Mouse (Mus musculus) embryonic facial prominence, embryonic 15.5 days (tissue): Measurements from ENCODE around the gene Eps8l2. TPM values are rescaled to one million over a fixed set of nuclear protein-coding genes. Genes with fewer than 3 reads are reported as not detected.

Experiments used
- ATAC-seq: fragments of 200-750 bp; cut with Nextera tagmentation; 2 replicates; pipeline ENCODE4 v1.8.0; 2017; ENCODE audit warnings: low read depth, moderate TSS enrichment; ENCODE audit not compliant: insufficient number of reproducible peaks, low FRiP score, low TSS enrichment
- H3K27ac ChIP-seq: fragments of 300-500 bp; sonication (generic); replicated peaks from 2 replicates; pipeline ENCODE4 v1.5.1; 2015; ENCODE audit warnings: mild to moderate bottlenecking, inconsistent platforms
- H3K27me3 ChIP-seq: fragments of 300-500 bp; sonication (generic); 2 replicates; pipeline ENCODE4 v1.6.1; 2015; ENCODE audit warnings: inconsistent platforms
- H3K36me3 ChIP-seq: fragments of 300-500 bp; sonication (generic); 2 replicates; pipeline ENCODE4 v1.6.1; 2015; ENCODE audit warnings: mild to moderate bottlenecking, inconsistent platforms
- H3K4me1 ChIP-seq: fragments of 300-500 bp; sonication (generic); 2 replicates; pipeline ENCODE4 v1.6.1; 2015; ENCODE audit warnings: inconsistent platforms
- H3K4me2 ChIP-seq: fragments of 300-500 bp; sonication (generic); replicated peaks from 2 replicates; pipeline ENCODE4 v1.6.1; 2015; ENCODE audit warnings: mild to moderate bottlenecking, inconsistent platforms
- H3K4me3 ChIP-seq: fragments of 300-500 bp; sonication (generic); replicated peaks from 2 replicates; pipeline ENCODE4 v1.5.1; 2015; ENCODE audit warnings: mild to moderate bottlenecking, inconsistent platforms
- H3K9ac ChIP-seq: fragments of 300-500 bp; sonication (generic); 2 replicates; pipeline ENCODE4 v1.6.1; 2015; ENCODE audit warnings: inconsistent platforms
- H3K9me3 ChIP-seq: fragments of 300-500 bp; sonication (generic); replicated peaks from 2 replicates; pipeline ENCODE4 v1.6.1; 2016; ENCODE audit warnings: inconsistent platforms
- WGBS: fragments of 180-500 bp; shearing (Covaris S2); methylation state at CpG from one replicate; pipeline ENCODE4 v1.1.7; 2015; 5-methylcytosine and 5-hydroxymethylcytosine counted together
- polyA plus RNA-seq: library from polyadenylated mRNA; unstranded; fragments of >200 nt; fragmentation: Nextera tagmentation; extraction: Ambion mirVana; gene quantifications from 2 replicates; pipeline ENCODE4 v1.2.1, GENCODE M21; 2015

The Eps8l2 gene
- polyA plus RNA-seq, result 36.1 and 40.5 TPM in 2 replicates

GRCm38 (mm10) chr7:141338576-141339131 is at the start of gene Eps8l2:
Eps8l2 (plus strand) TSS chr7:141338880.
- H3K36me3 ChIP-seq, result peaks cover 4% of the 10 kb centered on the region; the same call in 1 of the 2 replicates
- no peaks in the 10 kb centered on the region for H3K27me3 ChIP-seq
- peak within 1 kb of the TSS; percentile 41 for H3K4me3 ChIP-seq
- 5% methylated on average over 23 of the region's 23 CpGs for whole genome bisulfite sequencing
- peak within 1 kb of the TSS; percentile 56 for H3K4me2 ChIP-seq
- peak; percentile 59 for ATAC-seq
- peaks cover 18% of the 10 kb centered on the region for H3K4me1 ChIP-seq
- H3K27ac ChIP-seq, result peak within 1 kb of the TSS; percentile 51; the same call in 1 of the 2 replicates
- H3K9me3 ChIP-seq, result no peaks in the 10 kb centered on the region
- H3K9ac ChIP-seq, result peak within 1 kb of the TSS; percentile 35

GRCm38 (mm10) chr7:141291921-141292582 is 46.6 kb upstream of the Eps8l2 start, which contains the start of gene Drd4:
Drd4 (plus strand) TSS chr7:141292006.
- Histone ChIP-seq H3K9ac (peak within 1 kb of the TSS; percentile 37), H3K4me1 (peaks cover 29% of the 10 kb centered on the region), H3K4me2 (peak within 1 kb of the TSS; percentile 98), H3K27me3 (peaks cover 49% of the 10 kb centered on the region), H3K4me3 (peak within 1 kb of the TSS; percentile 53), H3K9me3 (no peaks in the 10 kb centered on the region), H3K27ac (no peak within 1 kb of the TSS), H3K36me3 (peaks cover 4% of the 10 kb centered on the region)
- 2% methylated on average over 46 of the region's 46 CpGs for WGBS
- ATAC-seq, result no peak

GRCm38 (mm10) chr7:141292583-141293388 is 45.9 kb upstream of the Eps8l2 start:
- no peaks in the 10 kb centered on the region for H3K9me3 ChIP-seq
- 39% methylated on average over 15 of the region's 15 CpGs for WGBS
- no peak overlapping the region for H3K27ac ChIP-seq
- peaks cover 29% of the 10 kb centered on the region for H3K4me1 ChIP-seq
- peaks cover 9% of the 10 kb centered on the region for H3K36me3 ChIP-seq
- H3K27me3 ChIP-seq, result peaks cover 49% of the 10 kb centered on the region
- ATAC-seq, result no peak
- peak overlapping the region; percentile 53 for H3K4me3 ChIP-seq
- peak overlapping the region; percentile 37; the same call in 1 of the 2 replicates for H3K9ac ChIP-seq
- peak overlapping the region; percentile 98 for H3K4me2 ChIP-seq

- Histone ChIP-seq H3K4me2 (peak overlapping the region; percentile 67), H3K27ac (no peak overlapping the region), H3K4me1 (peaks cover 29% of the 10 kb centered on the region), H3K9me3 (no peaks in the 10 kb centered on the region), H3K27me3 (peaks cover 49% of the 10 kb centered on the region), H3K36me3 (peaks cover 16% of the 10 kb centered on the region), H3K9ac (no peak overlapping the region), H3K4me3 (peak overlapping the region; percentile 38)
- under 1% methylated on average over 53 of the region's 53 CpGs for WGBS
- no peak for ATAC-seq
Measured at GRCm38 (mm10) chr7:141293852-141294471, 44.7 kb upstream of the Eps8l2 start.

GRCm38 (mm10) chr7:141294479-141294878 is 44.2 kb upstream of the Eps8l2 start:
- 8% methylated on average over 22 of the region's 22 CpGs for WGBS
- peaks cover 29% of the 10 kb centered on the region for H3K4me1 ChIP-seq
- no peak overlapping the region for H3K27ac ChIP-seq
- H3K4me2 ChIP-seq, result peak overlapping the region; percentile 67
- H3K9ac ChIP-seq, result no peak overlapping the region
- H3K9me3 ChIP-seq, result no peaks in the 10 kb centered on the region
- no peak for ATAC-seq
- H3K27me3 ChIP-seq, result peaks cover 49% of the 10 kb centered on the region
- H3K4me3 ChIP-seq, result peak overlapping the region; percentile 38
- H3K36me3 ChIP-seq, result peaks cover 21% of the 10 kb centered on the region

GRCm38 (mm10) chr7:141297926-141298650 is 40.6 kb upstream of the Eps8l2 start:
- WGBS, result 86% methylated on average over 3 of the region's 3 CpGs
- Histone ChIP-seq H3K4me1 (peaks cover 16% of the 10 kb centered on the region), H3K36me3 (peaks cover 55% of the 10 kb centered on the region), H3K9me3 (no peaks in the 10 kb centered on the region), H3K9ac (no peak overlapping the region), H3K4me2 (no peak overlapping the region), H3K27ac (no peak overlapping the region), H3K4me3 (no peak overlapping the region), H3K27me3 (peaks cover 27% of the 10 kb centered on the region)
- ATAC-seq, result no peak

GRCm38 (mm10) chr7:141299175-141299574 is 39.5 kb upstream of the Eps8l2 start:
- no peak for ATAC-seq
- H3K9ac ChIP-seq, result no peak overlapping the region
- H3K36me3 ChIP-seq, result peaks cover 62% of the 10 kb centered on the region
- peaks cover 6% of the 10 kb centered on the region for H3K4me1 ChIP-seq
- no peak overlapping the region for H3K4me2 ChIP-seq
- H3K27ac ChIP-seq, result no peak overlapping the region
- 95% methylated on average over 8 of the region's 8 CpGs for whole genome bisulfite sequencing
- H3K9me3 ChIP-seq, result no peaks in the 10 kb centered on the region
- H3K27me3 ChIP-seq, result peaks cover 16% of the 10 kb centered on the region
- no peak overlapping the region for H3K4me3 ChIP-seq

- no peak for ATAC-seq
- H3K36me3 ChIP-seq, result peaks cover 83% of the 10 kb centered on the region
- no peak overlapping the region for H3K4me3 ChIP-seq
- H3K27me3 ChIP-seq, result no peaks in the 10 kb centered on the region
- H3K4me1 ChIP-seq, result no peaks in the 10 kb centered on the region
- WGBS, result 97% methylated on average over 9 of the region's 9 CpGs
- no peak overlapping the region for H3K9ac ChIP-seq
- H3K9me3 ChIP-seq, result no peaks in the 10 kb centered on the region
- no peak overlapping the region for H3K27ac ChIP-seq
- no peak overlapping the region for H3K4me2 ChIP-seq
Measured at GRCm38 (mm10) chr7:141301386-141301785, 37.3 kb upstream of the Eps8l2 start.

GRCm38 (mm10) chr7:141302702-141303268 is 35.9 kb upstream of the Eps8l2 start:
- H3K36me3 ChIP-seq, result peaks cover 87% of the 10 kb centered on the region
- WGBS, result 52% methylated on average over 1 of the region's 1 CpGs
- ATAC-seq, result no peak

GRCm38 (mm10) chr7:141304537-141304936 is 34.1 kb upstream of the Eps8l2 start:
- H3K36me3 ChIP-seq, result peaks cover 93% of the 10 kb centered on the region
- no peaks in the 10 kb centered on the region for H3K4me1 ChIP-seq
- WGBS, result 91% methylated on average over 4 of the region's 4 CpGs
- H3K27me3 ChIP-seq, result no peaks in the 10 kb centered on the region
- H3K9me3 ChIP-seq, result no peaks in the 10 kb centered on the region
- H3K27ac ChIP-seq, result no peak overlapping the region
- H3K9ac ChIP-seq, result no peak overlapping the region
- ATAC-seq, result no peak
- no peak overlapping the region for H3K4me2 ChIP-seq
- no peak overlapping the region for H3K4me3 ChIP-seq

More at GRCm38 (mm10) chr7:141302702-141303268, 35.9 kb upstream of the Eps8l2 start:
- Histone ChIP-seq H3K27me3 (no peaks in the 10 kb centered on the region), H3K4me1 (no peaks in the 10 kb centered on the region), H3K9ac (no peak overlapping the region), H3K4me3 (no peak overlapping the region), H3K4me2 (no peak overlapping the region), H3K27ac (no peak overlapping the region), H3K9me3 (no peaks in the 10 kb centered on the region)
